Mouse (Mus musculus) mouse embryonic stem cell (cell line): ENCODE results near the gene Elovl4.

Experiments
- in situ Hi-C, 2 experiments: fragments of 300-500 bp; cut with MboI; formaldehyde crosslinking; loops; 1 replicate in 1 of 2; 3 replicates in 1 of 2; pipeline ENCODE4 v1.14.3; 2019 to 2020; ENCODE audit warnings: low sequenced_read_pairs in 2 of 2, low pct_unique_long_range_greater_than_20kb in 1 of 2, mixed read lengths in 1 of 2; ENCODE audit not compliant: unreplicated experiment in 1 of 2

The Elovl4 gene

GRCm38 (mm10) chr9:83805977-83806815 lies at the start of gene Elovl4:
Elovl4 (minus strand) TSS chr9:83806277.
- in situ Hi-C loops: no loop called here

GRCm38 (mm10) chr9:83852464-83852863 lies 46.4 kb upstream of the Elovl4 start:
- in situ Hi-C loops: loop anchor here in 1 of 2 experiments (25.0 kb wide), 2 partner anchors 965 to 1860 kb away; no protein-coding TSS in a partner anchor

- in situ Hi-C loops: no loop called here
These were observed 28.8 kb upstream of the Elovl4 start for GRCm38 (mm10) chr9:83834748-83835313.

GRCm38 (mm10) chr9:83833811-83834747 lies 28.0 kb upstream of the Elovl4 start, which contains the start of gene Ttk:
Ttk (plus strand) TSS chr9:83834689.
- in situ Hi-C loops: no loop called here

GRCm38 (mm10) chr9:83831152-83831551 lies 25.1 kb upstream of the Elovl4 start:
- in situ Hi-C loops: no loop called here

- in situ Hi-C loops: no loop called here
These were observed 23.8 kb upstream of the Elovl4 start for GRCm38 (mm10) chr9:83829896-83830295.

- in situ Hi-C loops: no loop called here
These were observed 16.8 kb upstream of the Elovl4 start for GRCm38 (mm10) chr9:83822925-83823324.

- in situ Hi-C loops: no loop called here
These were observed 14.9 kb upstream of the Elovl4 start for GRCm38 (mm10) chr9:83820976-83821375.

- in situ Hi-C loops: no loop called here
These were observed 13.1 kb upstream of the Elovl4 start for GRCm38 (mm10) chr9:83819188-83819587.

- in situ Hi-C loops: no loop called here
These were observed 1.5 kb upstream of the Elovl4 start for GRCm38 (mm10) chr9:83807562-83807961.

- in situ Hi-C loops: no loop called here
These were observed 707 bp downstream of the Elovl4 start for GRCm38 (mm10) chr9:83805164-83805976.

GRCm38 (mm10) chr9:83804341-83804740 lies 1.7 kb downstream of the Elovl4 start:
- in situ Hi-C loops: no loop called here

- in situ Hi-C loops: no loop called here
These were observed 8.2 kb downstream of the Elovl4 start for GRCm38 (mm10) chr9:83797898-83798297.

GRCm38 (mm10) chr9:83796875-83797274 lies 9.2 kb downstream of the Elovl4 start:
- in situ Hi-C loops: no loop called here

GRCm38 (mm10) chr9:83789326-83789725 lies 16.8 kb downstream of the Elovl4 start:
- in situ Hi-C loops: no loop called here

GRCm38 (mm10) chr9:83785501-83785900 lies 20.6 kb downstream of the Elovl4 start:
- in situ Hi-C loops: no loop called here

GRCm38 (mm10) chr9:83778317-83778960 lies 27.6 kb downstream of the Elovl4 start:
- in situ Hi-C loops: no loop called here

- in situ Hi-C loops: no loop called here
These were observed 44.8 kb downstream of the Elovl4 start for GRCm38 (mm10) chr9:83761318-83761717.
